Mouse (Mus musculus) lung, postnatal 0 days (tissue): ENCODE data around the gene Gm17409.

Experiments used
- CTCF ChIP-seq: IDR thresholded peaks from 2 replicates; pipeline ENCODE4 v1.5.1; 2016; ENCODE audit warnings: antibody characterized with exemption, mild to moderate bottlenecking
- EP300 ChIP-seq: IDR thresholded peaks from 2 replicates; pipeline ENCODE4 v1.6.1; 2016; ENCODE audit warnings: antibody characterized with exemption, mild to moderate bottlenecking, control low read depth

DNA sequence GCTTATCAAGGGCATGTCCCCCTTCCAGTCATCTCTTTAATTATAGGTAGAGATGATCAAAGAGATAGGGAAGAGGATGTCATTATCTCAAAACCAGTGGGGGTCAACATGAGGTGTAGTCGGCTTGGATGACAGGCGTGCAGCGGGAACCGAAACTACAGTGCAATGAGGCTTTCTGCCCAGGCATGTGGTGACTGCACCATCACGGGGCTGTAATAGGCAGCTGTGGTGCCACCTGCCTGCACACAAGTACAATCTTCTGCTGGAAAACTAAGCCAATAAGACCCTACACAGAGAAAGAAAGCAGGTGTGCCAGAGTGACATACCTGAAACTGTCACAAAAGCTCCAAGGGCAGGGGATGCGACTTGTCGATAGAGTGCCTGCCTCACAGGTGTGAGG lies 374 bp downstream of the Gm17409 start:
- TF ChIP-seq EP300, result no peak
- no peak for TF ChIP-seq CTCF
